Mouse (Mus musculus): ENCODE data around the gene Pla2g2e. TPM values are rescaled to one million over a fixed set of nuclear protein-coding genes. Genes with fewer than 3 reads are reported as not detected.

Pla2g2e gene
- polyA plus RNA-seq, 1 experiment from 2014 or later, result not detected

DNA sequence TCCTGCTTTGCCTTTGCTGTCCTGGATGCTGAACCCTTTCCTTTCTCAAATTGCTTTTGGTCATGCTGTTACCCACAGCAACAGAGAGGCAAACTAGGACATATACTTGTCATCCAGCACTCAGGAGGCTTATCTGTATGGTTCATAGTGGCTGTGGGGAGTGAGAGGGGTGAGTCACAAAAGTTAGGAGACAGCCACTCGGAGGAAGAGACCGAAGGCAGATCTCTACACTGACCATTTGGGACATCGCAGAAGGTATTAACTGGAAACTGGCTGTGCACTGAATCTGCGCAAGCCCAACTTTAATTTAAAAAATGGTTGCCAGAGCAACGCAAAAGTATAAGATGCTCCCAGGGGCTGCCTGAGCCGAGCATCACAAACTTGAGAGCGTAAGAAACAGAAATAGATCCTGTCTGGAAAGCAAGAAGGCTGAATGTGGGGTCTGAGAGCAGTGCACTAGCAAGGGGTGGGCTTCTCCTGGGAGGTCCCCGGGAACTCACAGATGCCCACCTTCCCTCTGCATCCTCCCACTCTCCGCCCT is 22.6 kb upstream of the Pla2g2e start:
- 82% methylated on average over 9 of the region's 9 CpGs for WGBS (ENCODE audit: insufficient replicate concordance)

DNA sequence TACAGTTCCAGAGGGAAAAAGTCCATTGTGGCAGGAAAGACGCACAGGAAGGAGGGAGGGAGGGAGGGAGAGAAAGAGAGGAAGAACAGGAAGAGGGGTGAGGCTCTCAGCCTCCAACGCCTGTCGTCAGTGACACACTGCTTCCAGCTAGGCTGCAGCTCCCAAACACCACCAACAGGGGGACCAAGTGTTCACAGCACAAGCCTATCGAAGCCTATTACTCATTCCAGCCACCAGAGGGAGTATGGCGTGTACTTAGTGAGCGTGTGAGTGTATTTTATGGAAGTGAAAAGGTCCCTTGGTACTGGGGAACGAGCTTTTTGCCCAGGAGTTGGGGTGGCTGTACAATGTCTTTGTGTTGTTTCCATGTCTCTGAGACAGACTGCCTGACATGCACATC is 21.3 kb upstream of the Pla2g2e start:
- H3K27me3 ChIP-seq (ENCODE audit: insufficient read depth, low read length), result peaks cover 6% of the 10 kb centered on the region; the same call in 1 of the 2 replicates
- 27% methylated on average over 7 of the region's 7 CpGs for WGBS (ENCODE audit: insufficient replicate concordance)
- ATAC-seq (0 out of 2 replicates have a peak, but pooled peaks have one; percentile 31), DNase-seq (peak; percentile 71)
- no peak overlapping the region for H3K4me3 ChIP-seq (ENCODE audit: low read depth, low read length)
- no peaks in the 10 kb centered on the region for H3K9me3 ChIP-seq (ENCODE audit: low read length)
- no peaks in the 10 kb centered on the region for H3K4me1 ChIP-seq (ENCODE audit: insufficient read depth)
- H3K9ac ChIP-seq (replicated peaks), result no peak overlapping the region
- H3K27ac ChIP-seq (ENCODE audit: low read depth), result no peak overlapping the region
- no peak overlapping the region for H3K4me2 ChIP-seq (ENCODE audit: low read depth, low read length)
- no peak for TF ChIP-seq EP300 (IDR thresholded peaks at IDR 0.05; ENCODE audit: low read depth)
- peak; percentile 96 for TF ChIP-seq CTCF (IDR thresholded peaks at IDR 0.05; ENCODE audit: low read depth)
- H3K36me3 ChIP-seq (replicated peaks; ENCODE audit: insufficient read depth, low read length), result no peaks in the 10 kb centered on the region

More for the DNA sequence above, 22.6 kb upstream of the Pla2g2e start:
- H3K9me3 ChIP-seq (ENCODE audit: low read length), result no peaks in the 10 kb centered on the region
- DNase-seq (no peak), ATAC-seq (no peak)
- no peaks in the 10 kb centered on the region for H3K4me1 ChIP-seq (ENCODE audit: insufficient read depth)
- TF ChIP-seq EP300 (IDR thresholded peaks at IDR 0.05; ENCODE audit: low read depth) (no peak), CTCF (IDR thresholded peaks at IDR 0.05; ENCODE audit: low read depth) (no peak)
- no peak overlapping the region for H3K9ac ChIP-seq (replicated peaks)
- peaks cover 6% of the 10 kb centered on the region; the same call in 1 of the 2 replicates for H3K27me3 ChIP-seq (ENCODE audit: insufficient read depth, low read length)
- no peak overlapping the region for H3K4me2 ChIP-seq (ENCODE audit: low read depth, low read length)
- H3K36me3 ChIP-seq (replicated peaks; ENCODE audit: insufficient read depth, low read length), result no peaks in the 10 kb centered on the region
- no peak overlapping the region for H3K27ac ChIP-seq (ENCODE audit: low read depth)
- H3K4me3 ChIP-seq (ENCODE audit: low read depth, low read length), result no peak overlapping the region

DNA sequence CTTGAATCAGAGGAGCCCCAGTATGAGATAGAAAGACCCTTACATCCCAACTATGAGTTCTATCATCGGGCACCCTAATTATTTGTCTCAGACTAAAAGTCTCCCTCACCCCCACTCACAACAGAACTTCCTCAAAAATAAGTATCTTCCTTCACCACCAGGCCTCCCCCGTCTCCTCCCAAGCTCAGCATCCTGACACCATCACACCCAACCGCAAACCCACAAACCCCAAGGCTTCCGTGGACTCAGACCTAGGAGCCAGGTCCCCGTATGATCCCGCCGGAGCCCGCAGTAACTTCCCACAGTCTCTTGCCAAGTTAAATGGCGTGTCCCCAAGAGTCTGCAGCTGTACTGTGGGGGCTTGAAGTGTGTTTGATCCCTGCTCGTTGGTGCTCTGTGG is 20.2 kb upstream of the Pla2g2e start:
- H3K36me3 ChIP-seq (replicated peaks; ENCODE audit: insufficient read depth, low read length), result no peaks in the 10 kb centered on the region
- WGBS (ENCODE audit: insufficient replicate concordance), result 44% methylated on average over 10 of the region's 10 CpGs

DNA sequence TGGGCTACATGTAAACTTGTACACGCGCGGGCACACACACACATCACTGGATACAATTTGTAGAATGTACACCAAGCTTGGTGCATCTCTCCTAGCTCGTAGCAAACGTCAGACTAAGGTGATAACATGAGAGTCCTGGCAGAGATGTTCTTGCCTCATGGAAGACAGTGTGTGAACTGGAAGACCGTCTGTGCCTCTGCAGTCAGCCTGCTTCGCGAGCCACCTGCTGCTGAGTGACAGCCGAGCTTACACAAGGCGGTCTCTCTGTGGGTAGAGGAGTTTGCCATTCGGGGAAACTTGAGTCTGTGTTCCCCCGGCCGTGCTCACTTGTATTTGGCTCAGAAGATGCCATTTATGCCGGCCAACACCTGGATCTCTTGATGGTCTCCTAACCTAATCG is 19.3 kb upstream of the Pla2g2e start:
- no peaks in the 10 kb centered on the region for H3K4me1 ChIP-seq (ENCODE audit: insufficient read depth)
- DNase-seq, result no peak
- H3K27ac ChIP-seq (ENCODE audit: low read depth), result no peak overlapping the region
- no peaks in the 10 kb centered on the region for H3K36me3 ChIP-seq (replicated peaks; ENCODE audit: insufficient read depth, low read length)
- no peak overlapping the region for H3K4me2 ChIP-seq (ENCODE audit: low read depth, low read length)
- no peaks in the 10 kb centered on the region for H3K9me3 ChIP-seq (ENCODE audit: low read length)
- H3K4me3 ChIP-seq (ENCODE audit: low read depth, low read length), result no peak overlapping the region
- H3K27me3 ChIP-seq (ENCODE audit: insufficient read depth, low read length), result peaks cover 4% of the 10 kb centered on the region; the same call in 1 of the 2 replicates
- no peak for ATAC-seq
- no peak overlapping the region for H3K9ac ChIP-seq (replicated peaks)
- 62% methylated on average over 15 of the region's 15 CpGs for WGBS (ENCODE audit: insufficient replicate concordance)
- TF ChIP-seq CTCF (IDR thresholded peaks at IDR 0.05; ENCODE audit: low read depth) (no peak), EP300 (IDR thresholded peaks at IDR 0.05; ENCODE audit: low read depth) (no peak)

More for the DNA sequence above, 20.2 kb upstream of the Pla2g2e start:
- TF ChIP-seq EP300 (IDR thresholded peaks at IDR 0.05; ENCODE audit: low read depth) (no peak), CTCF (IDR thresholded peaks at IDR 0.05; ENCODE audit: low read depth) (no peak)
- Histone ChIP-seq H3K27ac (ENCODE audit: low read depth) (no peak overlapping the region), H3K4me2 (ENCODE audit: low read depth, low read length) (no peak overlapping the region), H3K4me3 (ENCODE audit: low read depth, low read length) (no peak overlapping the region), H3K9me3 (ENCODE audit: low read length) (no peaks in the 10 kb centered on the region), H3K9ac (replicated peaks) (no peak overlapping the region), H3K4me1 (ENCODE audit: insufficient read depth) (no peaks in the 10 kb centered on the region), H3K27me3 (ENCODE audit: insufficient read depth, low read length) (peaks cover 4% of the 10 kb centered on the region; the same call in 1 of the 2 replicates)
- DNase-seq (no peak), ATAC-seq (no peak)

DNA sequence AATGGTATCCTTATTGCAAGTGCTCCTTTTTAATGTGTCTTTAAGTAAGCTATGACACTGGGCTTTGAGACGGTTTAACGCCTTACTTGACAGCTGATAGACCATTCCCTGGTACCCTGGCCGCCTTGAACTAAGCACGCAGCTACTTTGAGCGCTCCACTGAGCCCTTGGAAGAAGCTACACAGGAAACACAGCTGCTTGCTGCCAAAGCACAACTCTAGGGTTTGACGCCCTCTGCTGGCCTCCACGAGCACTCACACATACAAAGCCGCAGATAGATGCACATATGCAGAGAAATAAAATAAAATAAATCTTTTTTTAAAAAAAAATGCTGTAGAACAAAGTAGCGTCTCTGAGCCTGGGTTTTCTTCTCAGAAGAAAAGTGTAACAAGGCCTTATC is 18.5 kb upstream of the Pla2g2e start:
- Histone ChIP-seq H3K4me3 (ENCODE audit: low read depth, low read length) (no peak overlapping the region), H3K27me3 (ENCODE audit: insufficient read depth, low read length) (peaks cover 4% of the 10 kb centered on the region; the same call in 1 of the 2 replicates), H3K9me3 (ENCODE audit: low read length) (no peaks in the 10 kb centered on the region), H3K4me1 (ENCODE audit: insufficient read depth) (no peaks in the 10 kb centered on the region), H3K4me2 (ENCODE audit: low read depth, low read length) (no peak overlapping the region), H3K27ac (ENCODE audit: low read depth) (no peak overlapping the region), H3K36me3 (replicated peaks; ENCODE audit: insufficient read depth, low read length) (no peaks in the 10 kb centered on the region), H3K9ac (replicated peaks) (no peak overlapping the region)
- peak; percentile 36 for DNase-seq
- 20% methylated on average over 9 of the region's 9 CpGs for WGBS (ENCODE audit: insufficient replicate concordance)
- peak; percentile 36 for TF ChIP-seq CTCF (IDR thresholded peaks at IDR 0.05; ENCODE audit: low read depth)
- TF ChIP-seq EP300 (IDR thresholded peaks at IDR 0.05; ENCODE audit: low read depth), result no peak
- no peak for ATAC-seq

DNA sequence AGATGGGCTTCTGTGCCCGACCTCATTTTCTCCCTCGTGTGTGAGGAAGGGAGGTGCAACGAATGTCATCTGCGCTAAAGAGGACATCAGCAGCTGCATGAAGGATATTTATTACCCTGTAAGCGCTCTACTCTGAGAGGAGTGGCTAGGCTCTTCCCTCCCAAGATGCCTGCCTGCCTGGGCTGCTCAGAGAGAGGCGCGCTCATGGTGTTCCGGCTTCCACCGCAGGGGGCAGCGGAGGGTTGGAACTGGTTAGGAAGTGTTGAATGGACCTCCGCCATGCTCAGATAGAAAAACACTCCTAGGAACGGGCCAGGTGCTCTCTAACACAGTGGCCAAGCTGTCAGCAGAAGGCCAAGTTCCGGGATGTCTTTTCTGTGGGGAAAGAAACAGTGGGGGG is 18.0 kb upstream of the Pla2g2e start:
- Histone ChIP-seq H3K4me2 (ENCODE audit: low read depth, low read length) (no peak overlapping the region), H3K4me3 (ENCODE audit: low read depth, low read length) (no peak overlapping the region)

More for the DNA sequence above, 18.0 kb upstream of the Pla2g2e start:
- Histone ChIP-seq H3K9me3 (ENCODE audit: low read length) (no peaks in the 10 kb centered on the region), H3K4me1 (ENCODE audit: insufficient read depth) (no peaks in the 10 kb centered on the region), H3K27me3 (ENCODE audit: insufficient read depth, low read length) (peaks cover 4% of the 10 kb centered on the region; the same call in 1 of the 2 replicates), H3K9ac (replicated peaks) (no peak overlapping the region), H3K27ac (ENCODE audit: low read depth) (no peak overlapping the region), H3K36me3 (replicated peaks; ENCODE audit: insufficient read depth, low read length) (no peaks in the 10 kb centered on the region)
- 8% methylated on average over 13 of the region's 13 CpGs for WGBS (ENCODE audit: insufficient replicate concordance)
- peak; percentile 53 for TF ChIP-seq CTCF (IDR thresholded peaks at IDR 0.05; ENCODE audit: low read depth)
- no peak for TF ChIP-seq EP300 (IDR thresholded peaks at IDR 0.05; ENCODE audit: low read depth)
- ATAC-seq (0 out of 2 replicates have a peak, but pooled peaks have one; percentile 44), DNase-seq (peak; percentile 72)
